Mouse (Mus musculus): ENCODE data around the gene Vmn2r46.
"Not testable (repeated sequence)": the region's sequence is repeated elsewhere in the genome, so short reads cannot be mapped to it uniquely, and the experiment has no call there.

The Vmn2r46 gene

GRCm38 (mm10) chr7:9770471-9770870, at the start of gene Vmn2r46:
TSS of gene Vmn2r46 (minus strand) at chr7:9770571.
- in situ Hi-C loops (cut with MboI; ENCODE audit: unreplicated experiment in 2 of 2), result not testable (repeated sequence)

All from v-Abl transformed pro-B cells (cell line).